Mouse (Mus musculus) myocyte (in vitro differentiated cells): ENCODE results near the gene Hoxc12. TPM values are rescaled to one million over a fixed set of nuclear protein-coding genes. Genes with fewer than 3 reads are reported as not detected.
A peak's percentile ranks its signal among the peaks of the same experiment; 100 is the strongest.

ENCODE experiments used
- H3K27me3 ChIP-seq: one replicate; pipeline ENCODE4 v1.6.1; 2011; ENCODE audit not compliant: control insufficient read depth, insufficient read depth, insufficient read length
- H3K36me3 ChIP-seq: one replicate; pipeline ENCODE4 v1.6.1; 2011; ENCODE audit not compliant: control insufficient read depth, insufficient read depth
- H3K4me2 ChIP-seq: one replicate; pipeline ENCODE4 v1.6.1; 2011; ENCODE audit warnings: low read depth, control low read depth
- H3K4me3 ChIP-seq: one replicate; pipeline ENCODE4 v1.5.1; 2011; ENCODE audit warnings: mild to moderate bottlenecking, control low read depth, moderate library complexity
- H3K79me2 ChIP-seq: one replicate; pipeline ENCODE4 v1.6.1; 2011; ENCODE audit not compliant: control insufficient read depth, insufficient read depth
- H3ac ChIP-seq: one replicate; pipeline ENCODE4 v1.6.1; 2011; ENCODE audit not compliant: control insufficient read depth, insufficient read length
- CEBPB ChIP-seq: IDR thresholded peaks from 2 replicates; pipeline ENCODE4 v1.6.1; 2011; ENCODE audit warnings: mild to moderate bottlenecking, moderate library complexity; ENCODE audit not compliant: poor library complexity, insufficient read depth, severe bottlenecking
- E2F4 ChIP-seq: IDR thresholded peaks from one replicate; pipeline ENCODE4 v1.6.1; 2011; ENCODE audit warnings: mild to moderate bottlenecking, control low read depth, moderate library complexity; ENCODE audit not compliant: insufficient read depth
- MAX ChIP-seq: IDR thresholded peaks from one replicate; pipeline ENCODE4 v1.6.1; 2011; ENCODE audit warnings: low read depth, mild to moderate bottlenecking, control low read depth
- MYOD1 ChIP-seq, 3 experiments: IDR thresholded peaks; one replicate each; pipeline ENCODE4 v1.6.1; 2011; ENCODE audit warnings: control low read depth in 2 of 3, low read depth in 2 of 3, mild to moderate bottlenecking in 2 of 3, moderate library complexity in 1 of 3; ENCODE audit not compliant: insufficient read length in 2 of 3, control insufficient read depth in 1 of 3
- MYOG ChIP-seq, 3 experiments: IDR thresholded peaks; one replicate each; pipeline ENCODE4 v1.6.1; 2011; ENCODE audit warnings: control low read depth in 2 of 3, low read depth in 2 of 3, mild to moderate bottlenecking in 2 of 3; ENCODE audit not compliant: insufficient read length in 2 of 3, control insufficient read depth in 1 of 3, insufficient read depth in 1 of 3
- POLR2A ChIP-seq: IDR thresholded peaks from one replicate; pipeline ENCODE4 v1.6.1; 2011; ENCODE audit warnings: low read depth, mild to moderate bottlenecking, control low read depth, moderate library complexity; ENCODE audit not compliant: insufficient read length
- POLR2AphosphoS2 ChIP-seq: IDR thresholded peaks from one replicate; pipeline ENCODE4 v1.6.1; 2011; ENCODE audit warnings: low read depth, control low read depth; ENCODE audit not compliant: insufficient read length
- REST ChIP-seq: IDR thresholded peaks from one replicate; pipeline ENCODE4 v1.6.1; 2011; ENCODE audit warnings: mild to moderate bottlenecking, control low read depth, moderate library complexity; ENCODE audit not compliant: insufficient read depth, insufficient read length
- SRF ChIP-seq: IDR thresholded peaks from one replicate; pipeline ENCODE4 v1.6.1; 2011; ENCODE audit warnings: low read depth; ENCODE audit not compliant: control insufficient read depth, insufficient read length
- TCF12 ChIP-seq: IDR thresholded peaks from one replicate; pipeline ENCODE4 v1.6.1; 2011; ENCODE audit warnings: mild to moderate bottlenecking, control low read depth; ENCODE audit not compliant: poor library complexity, insufficient read depth, severe bottlenecking
- TCF3 ChIP-seq: IDR thresholded peaks from one replicate; pipeline ENCODE4 v1.6.1; 2011; ENCODE audit warnings: low read depth, control low read depth; ENCODE audit not compliant: insufficient read length
- USF1 ChIP-seq: IDR thresholded peaks from one replicate; pipeline ENCODE4 v1.6.1; 2011; ENCODE audit warnings: low read depth, mild to moderate bottlenecking, control low read depth, moderate library complexity
- polyA plus RNA-seq: library from polyadenylated mRNA; unstranded; fragments of >200 nt; fragmentation: generic; extraction: Trizol; gene quantifications from one replicate; pipeline ENCODE4 v1.2.1, GENCODE M21; 2012; ENCODE audit warnings: missing spikeins

Gene Hoxc12
- polyA plus RNA-seq, 1 experiment: 5.6 TPM

- no peak for TF ChIP-seq SRF
- TF ChIP-seq MYOD1 (IDR thresholded peaks at IDR 0.05; ENCODE audit: control insufficient read depth in 1 of 3, insufficient read length in 2 of 3, low read depth in 2 of 3): peak in 1 of 3 experiments; percentile 17
- TF ChIP-seq POLR2AphosphoS2: peak; percentile 32
- TF ChIP-seq MYOG (IDR thresholded peaks at IDR 0.05; ENCODE audit: control insufficient read depth in 1 of 3, insufficient read depth in 1 of 3, insufficient read length in 2 of 3, low read depth in 2 of 3): no peak
- peak overlapping the region; percentile 26 for H3K4me3 ChIP-seq
- no peak overlapping the region for H3ac ChIP-seq
- peaks cover 25% of the 10 kb centered on the region for H3K79me2 ChIP-seq
- H3K4me2 ChIP-seq: peak overlapping the region; percentile 100
- H3K36me3 ChIP-seq: no peaks in the 10 kb centered on the region
- H3K27me3 ChIP-seq: no peaks in the 10 kb centered on the region
These were observed 8.9 kb downstream of the Hoxc12 start for GRCm38 (mm10) chr15:102945185-102946077.

GRCm38 (mm10) chr15:102947276-102947675 lies 10.7 kb downstream of the Hoxc12 start:
- Histone ChIP-seq H3ac (no peak overlapping the region), H3K79me2 (peaks cover 33% of the 10 kb centered on the region), H3K4me2 (peak overlapping the region; percentile 100), H3K27me3 (no peaks in the 10 kb centered on the region), H3K36me3 (no peaks in the 10 kb centered on the region), H3K4me3 (peak overlapping the region; percentile 26)
- TF ChIP-seq POLR2AphosphoS2 (peak; percentile 79), TCF12 (no peak), CEBPB (no peak), SRF (peak; percentile 97), POLR2A (peak; percentile 70), REST (no peak), MYOG (IDR thresholded peaks at IDR 0.05; ENCODE audit: control insufficient read depth in 1 of 3, insufficient read depth in 1 of 3, insufficient read length in 2 of 3, low read depth in 2 of 3) (no peak)

GRCm38 (mm10) chr15:102948842-102949241 lies 12.3 kb downstream of the Hoxc12 start:
- Histone ChIP-seq H3ac (no peak overlapping the region), H3K36me3 (no peaks in the 10 kb centered on the region), H3K27me3 (no peaks in the 10 kb centered on the region), H3K4me3 (peak overlapping the region; percentile 26), H3K79me2 (peaks cover 37% of the 10 kb centered on the region), H3K4me2 (peak overlapping the region; percentile 100)
- TF ChIP-seq TCF12 (no peak), SRF (no peak), E2F4 (no peak), MAX (no peak), POLR2A (no peak), MYOG (IDR thresholded peaks at IDR 0.05; ENCODE audit: control insufficient read depth in 1 of 3, insufficient read depth in 1 of 3, insufficient read length in 2 of 3, low read depth in 2 of 3) (no peak), CEBPB (no peak), POLR2AphosphoS2 (no peak)

GRCm38 (mm10) chr15:102949696-102950095 lies 13.1 kb downstream of the Hoxc12 start:
- no peak for TF ChIP-seq MAX
- TF ChIP-seq REST: no peak
- TF ChIP-seq POLR2A: peak; percentile 9
- Histone ChIP-seq H3K27me3 (no peaks in the 10 kb centered on the region), H3K4me2 (peak overlapping the region; percentile 100), H3K79me2 (peaks cover 46% of the 10 kb centered on the region), H3K4me3 (peak overlapping the region; percentile 26), H3K36me3 (no peaks in the 10 kb centered on the region), H3ac (peak overlapping the region; percentile 38)

- Histone ChIP-seq H3K4me2 (peak overlapping the region; percentile 100), H3K27me3 (no peaks in the 10 kb centered on the region)
These were observed 14.3 kb downstream of the Hoxc12 start for GRCm38 (mm10) chr15:102950877-102951276.

More at GRCm38 (mm10) chr15:102950877-102951276, 14.3 kb downstream of the Hoxc12 start:
- TF ChIP-seq E2F4: no peak
- TF ChIP-seq SRF: no peak
- TF ChIP-seq CEBPB: no peak
- TF ChIP-seq POLR2AphosphoS2: no peak
- TF ChIP-seq MYOG (IDR thresholded peaks at IDR 0.05; ENCODE audit: control insufficient read depth in 1 of 3, insufficient read depth in 1 of 3, insufficient read length in 2 of 3, low read depth in 2 of 3): no peak
- TF ChIP-seq MAX: no peak
- no peak for TF ChIP-seq TCF3
- no peak for TF ChIP-seq TCF12
- no peak for TF ChIP-seq MYOD1 (IDR thresholded peaks at IDR 0.05; ENCODE audit: control insufficient read depth in 1 of 3, insufficient read length in 2 of 3, low read depth in 2 of 3)
- TF ChIP-seq USF1: no peak
- TF ChIP-seq POLR2A: no peak
- TF ChIP-seq REST: no peak
- Histone ChIP-seq H3ac (no peak overlapping the region), H3K4me3 (peak overlapping the region; percentile 26), H3K79me2 (peaks cover 58% of the 10 kb centered on the region), H3K36me3 (no peaks in the 10 kb centered on the region)
